Mouse (Mus musculus): Measurements from ENCODE around the gene Itsn1. TPM values are rescaled to one million over a fixed set of nuclear protein-coding genes. Genes with fewer than 3 reads are reported as not detected.
A peak's percentile ranks its signal among the peaks of the same experiment; 100 is the strongest.

The Itsn1 gene
- total RNA-seq, 2 experiments from 2014 or later = 126 to 146 TPM

- intact Hi-C loops (cut with DNase I) = no loop called here
- DNase-seq (ENCODE audit: low spot score in 2 of 2) = no peak
Measured at GRCm38 (mm10) chr16:91922939-91923338, 193.9 kb downstream of the Itsn1 start.

- intact Hi-C loops (cut with DNase I) = no loop called here
- no peak for DNase-seq (ENCODE audit: low spot score in 2 of 2)
Measured at GRCm38 (mm10) chr16:91924426-91924825, 195.3 kb downstream of the Itsn1 start.

- DNase-seq (ENCODE audit: low spot score in 2 of 2) = no peak
Measured at GRCm38 (mm10) chr16:91927911-91928630, 199.0 kb downstream of the Itsn1 start.

DNA sequence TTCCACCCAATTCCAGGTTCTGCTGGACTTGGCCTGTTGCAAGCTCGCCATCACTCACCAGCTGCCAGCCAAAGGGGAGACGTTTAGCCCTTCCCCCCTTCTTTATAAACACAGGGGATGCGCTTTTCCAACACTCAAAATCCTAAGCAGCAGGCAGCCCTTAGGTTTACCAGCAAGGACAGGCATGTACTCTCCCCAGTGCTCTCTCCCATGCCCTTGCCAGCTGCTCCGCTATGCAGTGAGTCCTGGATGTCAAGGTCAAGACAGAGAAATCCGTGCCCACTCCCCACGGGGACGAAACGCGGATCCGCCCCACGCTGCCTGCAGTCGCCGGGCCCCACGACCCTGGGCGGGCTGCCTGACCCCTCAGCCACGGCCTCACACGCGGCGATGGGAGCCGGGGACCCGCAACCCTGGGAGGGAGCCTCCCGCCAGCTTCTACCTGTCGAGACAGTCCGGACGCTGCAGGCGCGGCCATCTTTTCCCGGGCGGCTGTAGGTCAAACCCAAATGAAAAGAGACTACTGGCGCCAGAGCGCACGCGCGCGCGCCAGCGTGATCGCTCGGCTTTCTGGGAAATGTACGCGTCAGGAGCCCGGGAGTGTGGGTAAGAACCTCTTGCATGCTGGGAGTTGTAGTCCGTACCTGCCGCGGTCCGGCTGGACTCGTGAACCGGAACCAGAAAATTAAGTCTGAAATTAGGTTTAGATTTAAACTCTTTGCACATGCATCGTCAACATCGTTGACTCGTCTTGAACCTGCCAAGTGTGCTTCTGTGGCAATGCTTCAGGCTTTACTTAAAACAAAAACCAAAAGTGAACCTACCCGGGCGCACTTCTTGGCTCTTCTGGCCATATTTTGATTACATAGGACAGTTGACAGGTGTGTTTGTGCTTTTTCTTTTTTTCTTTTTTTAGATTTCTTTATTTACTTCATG, 202.3 kb downstream of the Itsn1 start:
- DNase-seq (ENCODE audit: low spot score in 2 of 2) = peak; percentile 90 to 93
- intact Hi-C loops (cut with DNase I) = loop anchor here (2.0 to 10.0 kb wide), 3 partner anchors 204 to 543 kb away; partner anchors contain the start of genes Cryzl1, Itsn1, Rcan1 and Smim11

More at GRCm38 (mm10) chr16:91927911-91928630, 199.0 kb downstream of the Itsn1 start:
- intact Hi-C loops (cut with DNase I) = no loop called here

GRCm38 (mm10) chr16:91932082-91932690, 203.1 kb downstream of the Itsn1 start:
- intact Hi-C loops (cut with DNase I) = loop anchor here (5.0 to 10.0 kb wide), 2 partner anchors 205 to 543 kb away; partner anchors contain the start of genes Cryzl1, Itsn1 and Rcan1
- DNase-seq (ENCODE audit: low spot score in 2 of 2) = no peak

DNA sequence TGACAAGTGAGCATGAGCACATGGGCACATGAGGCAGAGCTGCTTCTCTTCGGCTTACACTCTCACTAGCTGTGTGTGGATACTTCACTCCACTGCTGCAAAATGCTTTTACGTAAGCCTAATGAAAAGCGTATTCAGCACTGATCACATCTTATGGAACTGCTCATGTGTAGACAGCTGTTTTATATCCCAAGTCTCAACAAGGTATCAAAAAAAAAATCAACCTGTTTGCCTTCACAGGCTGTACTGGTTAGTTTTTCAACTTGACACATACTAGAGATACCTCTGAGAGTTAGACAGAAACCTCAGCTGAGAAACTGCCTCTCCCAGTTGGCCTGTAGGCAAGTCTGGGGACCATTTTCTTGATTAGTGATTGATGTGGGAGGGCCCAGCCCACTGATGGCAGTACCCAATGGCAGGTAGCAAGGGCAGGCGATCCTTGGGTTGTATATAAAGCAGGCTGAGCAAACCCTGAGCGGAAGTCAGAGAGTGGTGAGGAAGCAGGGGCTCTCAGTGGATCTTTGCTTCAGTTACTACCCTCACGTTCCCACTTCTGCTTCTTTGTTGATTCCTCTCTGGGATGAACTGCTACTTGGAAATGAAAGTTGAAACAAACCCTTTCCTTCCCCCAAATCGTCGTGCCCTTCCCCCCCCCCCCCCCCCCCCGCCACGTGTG, 203.9 kb downstream of the Itsn1 start:
- intact Hi-C loops (cut with DNase I) = loop anchor here (5.0 to 10.0 kb wide), 2 partner anchors 206 to 542 kb away; partner anchors contain the start of genes Cryzl1, Itsn1 and Rcan1
- DNase-seq (ENCODE audit: low spot score in 2 of 2) = no peak

DNA sequence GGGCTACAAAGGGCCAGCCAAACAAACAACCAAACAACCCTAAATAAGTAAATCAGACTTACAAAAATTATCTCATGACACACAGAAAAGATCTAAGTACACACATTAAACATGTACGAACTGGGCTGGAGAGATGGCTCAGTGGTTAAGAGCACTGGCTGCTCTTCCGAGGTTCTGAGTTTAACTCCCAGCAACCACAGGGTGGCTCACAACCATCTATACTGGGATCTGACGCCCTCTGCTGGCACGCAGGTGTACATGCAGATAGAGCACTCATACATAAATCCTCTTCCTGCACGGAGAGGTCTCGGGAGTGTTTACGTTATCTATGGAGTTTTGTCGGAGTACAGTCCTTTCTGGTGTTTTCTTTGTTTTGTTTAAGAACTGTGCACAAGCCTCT, 206.0 kb downstream of the Itsn1 start:
- intact Hi-C loops (cut with DNase I) = loop anchor here (5.0 to 10.0 kb wide), 3 partner anchors 122 to 540 kb away; partner anchors contain the start of genes Gm49711, Mrps6, Rcan1 and Slc5a3
- peak in 1 of 2 experiments; percentile 49 for DNase-seq (ENCODE audit: low spot score in 2 of 2)

- intact Hi-C loops (cut with DNase I) = loop anchor here (1.0 to 10.0 kb wide), 4 partner anchors 122 to 539 kb away; partner anchors contain the start of genes Gm49711, Mrps6, Rcan1 and Slc5a3
- DNase-seq (ENCODE audit: low spot score in 2 of 2) = no peak
Measured at GRCm38 (mm10) chr16:91935726-91936125, 206.6 kb downstream of the Itsn1 start.

GRCm38 (mm10) chr16:91936340-91937030, 207.4 kb downstream of the Itsn1 start:
- intact Hi-C loops (cut with DNase I) = loop anchor here (1.0 to 10.0 kb wide), 4 partner anchors 121 to 538 kb away; partner anchors contain the start of genes Gm49711, Mrps6, Rcan1 and Slc5a3

DNA sequence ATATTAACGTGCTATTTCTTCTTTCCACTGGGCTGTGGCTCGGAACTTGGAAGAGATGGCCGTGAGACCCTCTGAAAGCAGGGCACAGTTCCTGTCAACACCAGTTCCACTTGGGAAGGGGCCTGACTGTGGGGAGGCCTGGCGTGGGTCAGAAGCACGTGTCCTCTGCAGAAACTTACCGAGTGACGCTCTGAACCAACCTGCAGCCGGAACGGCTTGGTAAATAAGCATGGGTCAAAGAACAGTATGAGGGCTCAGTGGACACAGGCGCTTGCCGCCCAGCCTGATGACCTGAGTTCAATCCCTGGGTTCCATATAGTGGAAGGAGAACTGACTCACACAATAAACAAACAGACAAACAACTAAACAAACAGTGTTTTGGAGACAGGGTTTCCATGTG, 208.2 kb downstream of the Itsn1 start:
- no peak for DNase-seq (ENCODE audit: low spot score in 2 of 2)
- intact Hi-C loops (cut with DNase I) = loop anchor here (5.0 to 10.0 kb wide), 3 partner anchors 120 to 538 kb away; partner anchors contain the start of genes Gm49711, Mrps6, Rcan1 and Slc5a3

More at GRCm38 (mm10) chr16:91936340-91937030, 207.4 kb downstream of the Itsn1 start:
- peak; percentile 74 to 82 for DNase-seq (ENCODE audit: low spot score in 2 of 2)

DNA sequence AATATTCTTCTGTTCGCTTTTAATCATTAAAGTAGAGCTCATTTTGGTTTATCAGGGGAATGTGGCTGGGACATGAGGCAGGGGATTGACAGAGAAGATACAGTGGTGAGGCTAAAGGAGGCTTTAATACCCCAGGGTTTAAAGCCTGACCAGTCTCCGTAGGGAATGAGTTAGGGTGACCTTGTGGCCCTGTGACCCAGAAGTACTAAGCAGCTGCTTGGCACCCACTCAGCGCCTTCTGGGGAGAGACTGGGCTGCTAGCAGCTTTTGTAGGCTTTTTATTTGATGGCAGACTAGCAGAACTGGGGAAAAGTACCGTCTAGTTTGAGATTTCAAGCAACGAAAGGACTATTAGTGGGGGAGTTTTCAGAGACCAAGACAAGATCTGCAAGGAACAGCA, 209.1 kb downstream of the Itsn1 start:
- DNase-seq (ENCODE audit: low spot score in 2 of 2) = no peak
- intact Hi-C loops (cut with DNase I) = loop anchor here (5.0 to 10.0 kb wide), 3 partner anchors 119 to 537 kb away; partner anchors contain the start of genes Gm49711, Mrps6, Rcan1 and Slc5a3

DNA sequence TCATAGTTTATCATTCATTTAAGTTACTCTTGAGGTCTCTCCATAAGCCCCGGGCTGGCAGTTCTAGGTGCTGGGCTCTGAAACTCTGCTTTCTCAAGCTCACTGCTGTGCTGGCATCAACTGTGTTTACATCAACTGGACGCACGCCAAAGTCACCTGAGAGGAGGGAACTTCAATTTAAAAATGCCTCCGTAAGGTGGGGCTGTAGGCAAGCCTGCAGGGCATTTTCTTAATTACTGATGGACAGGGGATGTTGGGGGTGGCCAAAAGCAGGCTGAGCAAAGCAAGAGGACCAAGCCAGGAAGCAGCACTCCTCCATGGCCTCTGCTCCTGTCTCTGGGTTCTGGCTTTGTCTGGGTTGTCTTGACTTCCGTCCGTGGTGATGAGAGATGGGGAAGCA, 211.6 kb downstream of the Itsn1 start:
- DNase-seq (ENCODE audit: low spot score in 2 of 2) = no peak
- intact Hi-C loops (cut with DNase I) = no loop called here

- DNase-seq (ENCODE audit: low spot score in 2 of 2) = no peak
- intact Hi-C loops (cut with DNase I) = no loop called here
Measured at GRCm38 (mm10) chr16:91942201-91942600, 213.1 kb downstream of the Itsn1 start.

DNA sequence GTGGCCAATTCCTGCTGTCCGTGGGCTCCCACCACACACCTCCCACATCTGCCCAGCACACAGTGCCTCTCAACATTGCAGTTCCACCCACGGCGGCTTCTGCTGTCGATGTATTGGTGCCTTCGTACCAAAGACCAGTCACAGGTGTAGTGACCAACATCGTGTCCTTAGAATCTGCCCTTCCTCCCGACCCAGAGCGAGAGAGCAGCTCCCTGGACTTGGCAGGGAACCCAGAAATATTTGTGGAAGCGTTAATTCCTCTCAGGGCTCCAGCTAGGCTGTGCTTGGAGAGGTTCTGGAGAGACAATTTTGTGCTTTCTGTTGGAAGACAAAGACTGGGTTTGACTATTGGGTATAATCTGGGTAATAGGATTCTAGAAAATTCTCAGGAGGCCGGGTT, 217.2 kb downstream of the Itsn1 start:
- intact Hi-C loops (cut with DNase I) = no loop called here
- no peak for DNase-seq (ENCODE audit: low spot score in 2 of 2)

DNA sequence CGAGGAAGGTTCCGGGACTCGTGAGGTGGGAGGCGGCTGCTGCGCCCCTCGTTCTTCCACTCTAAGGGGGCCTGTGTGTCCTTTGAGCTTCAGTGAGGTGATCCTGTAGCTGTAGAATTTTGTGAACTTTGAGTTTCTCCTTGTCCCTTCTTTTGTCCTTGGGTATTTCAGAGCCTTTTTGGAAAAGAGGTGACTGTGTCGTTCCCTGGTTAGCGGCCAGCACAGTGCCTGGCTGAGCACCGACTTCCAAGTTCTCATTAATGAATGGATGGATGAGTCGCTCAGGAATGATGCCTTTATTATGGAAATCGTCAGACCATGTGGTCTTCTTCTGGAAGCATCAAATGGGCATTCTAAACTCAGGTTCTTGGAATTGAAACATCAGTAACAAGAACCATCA, 218.0 kb downstream of the Itsn1 start:
- intact Hi-C loops (cut with DNase I) = no loop called here

GRCm38 (mm10) chr16:91953967-91954366, 224.9 kb downstream of the Itsn1 start:
- intact Hi-C loops (cut with DNase I) = no loop called here
- DNase-seq (ENCODE audit: low spot score in 2 of 2) = no peak

More for the DNA sequence above, 218.0 kb downstream of the Itsn1 start:
- no peak for DNase-seq (ENCODE audit: low spot score in 2 of 2)

GRCm38 (mm10) chr16:91954766-91955165, 225.7 kb downstream of the Itsn1 start:
- no peak for DNase-seq (ENCODE audit: low spot score in 2 of 2)
- intact Hi-C loops (cut with DNase I) = no loop called here

Data from left cerebral cortex, postnatal 36 days (tissue).